Mouse (Mus musculus): ENCODE data around the gene Ythdf2. TPM values are rescaled to one million over a fixed set of nuclear protein-coding genes. Genes with fewer than 3 reads are reported as not detected.

The Ythdf2 gene
- total RNA-seq, 4 experiments from 2014 or later = 45.4 to 48.3 (median 46.8) TPM

DNA sequence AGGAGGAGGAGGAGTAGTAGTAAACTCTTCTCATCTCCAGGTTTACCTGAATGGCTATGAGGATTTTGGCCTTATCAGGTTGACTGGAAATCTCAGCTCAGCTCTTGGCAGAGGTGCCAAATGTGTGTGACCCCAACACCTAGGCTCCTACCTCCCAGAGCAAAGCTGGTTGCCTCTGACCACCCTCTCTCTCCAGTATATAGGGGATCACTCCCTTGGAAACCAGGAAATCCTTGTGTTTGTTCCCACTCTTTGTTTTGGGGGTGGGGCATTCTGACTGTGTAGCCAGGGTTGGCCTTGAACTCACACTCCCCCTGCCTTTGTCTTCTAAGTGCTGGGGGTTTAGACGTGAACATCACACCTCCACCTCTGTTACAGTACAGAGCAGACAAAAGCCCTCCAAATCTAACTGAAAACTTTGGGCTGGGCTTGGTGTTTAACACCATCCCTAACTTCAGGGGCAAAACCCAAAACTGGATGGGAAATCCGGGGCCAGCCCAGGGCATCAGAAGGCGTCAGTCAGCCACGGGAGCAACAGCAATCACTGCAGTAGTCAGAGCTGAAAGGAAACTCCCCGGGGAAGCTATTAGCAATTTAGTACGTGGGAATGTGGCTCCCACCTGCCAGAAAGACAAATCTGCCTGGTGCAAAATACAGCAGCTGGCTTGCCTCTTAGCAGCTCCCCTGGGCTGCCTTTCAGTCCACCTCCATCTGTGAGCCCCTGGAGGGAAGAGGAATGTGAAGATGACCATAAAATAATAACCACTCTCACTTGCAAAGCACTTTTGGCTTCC, 57.0 kb downstream of the Ythdf2 start:
- DNase-seq (ENCODE audit: low spot score in 2 of 2) = no peak

DNA sequence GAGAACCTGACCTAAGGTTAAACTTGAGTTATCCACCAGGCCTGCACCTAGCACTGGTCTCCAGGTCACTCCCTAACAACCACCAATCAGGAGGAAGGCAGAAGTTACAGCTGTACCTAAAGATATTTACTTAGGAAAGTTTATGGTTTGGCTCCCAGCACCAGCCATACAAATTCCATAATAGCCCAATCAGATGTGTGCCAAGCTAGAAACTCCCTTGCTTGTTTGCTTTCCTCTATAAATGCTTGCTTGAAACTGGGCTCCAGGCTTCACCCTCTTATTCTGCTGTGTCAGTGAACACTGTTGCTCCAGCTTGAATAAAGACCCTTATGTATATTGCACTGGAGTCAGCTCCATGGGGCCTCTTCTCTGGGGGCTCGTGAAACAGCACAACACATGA, 60.4 kb downstream of the Ythdf2 start:
- no peak for DNase-seq (ENCODE audit: low spot score in 2 of 2)

DNA sequence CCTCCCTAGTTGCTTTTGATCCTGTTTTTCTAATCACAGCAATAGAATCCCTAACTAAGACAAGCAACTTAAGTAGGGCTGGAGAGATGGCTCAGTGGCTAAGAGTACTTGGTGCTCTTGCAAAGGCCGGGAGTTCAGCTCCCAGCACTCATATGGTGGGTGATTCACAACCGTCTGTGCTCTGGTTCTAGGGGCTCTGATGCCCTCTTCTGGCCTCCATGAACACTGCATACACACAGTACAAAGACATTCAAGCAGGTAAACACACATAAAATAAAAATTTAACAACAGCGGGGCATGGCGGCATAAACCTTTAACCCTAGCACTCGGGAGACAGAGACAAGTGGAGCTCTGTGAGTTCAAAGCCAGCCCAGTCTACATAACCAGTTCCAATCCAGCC, 65.9 kb downstream of the Ythdf2 start:
- no peak for DNase-seq (ENCODE audit: low spot score in 2 of 2)

DNA sequence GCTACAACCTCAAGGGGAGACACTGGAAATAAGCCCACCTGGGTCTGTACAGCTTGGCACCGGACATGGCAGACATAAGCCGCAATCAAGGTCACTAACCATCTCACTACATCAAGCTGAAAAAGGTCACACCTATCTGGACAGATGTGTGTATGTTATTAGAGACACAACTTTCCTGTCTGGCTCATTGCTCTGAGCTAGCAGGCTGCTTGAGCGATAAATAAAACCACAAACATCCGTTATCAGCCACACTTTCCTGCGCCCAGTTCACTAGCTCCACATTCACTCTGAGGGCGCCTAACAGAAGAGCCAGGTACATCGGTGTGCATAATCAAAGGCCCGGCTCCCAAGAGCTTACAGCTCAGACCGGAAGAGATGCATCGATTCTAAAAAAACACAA, 67.0 kb downstream of the Ythdf2 start:
- DNase-seq (ENCODE audit: low spot score in 2 of 2) = no peak

DNA sequence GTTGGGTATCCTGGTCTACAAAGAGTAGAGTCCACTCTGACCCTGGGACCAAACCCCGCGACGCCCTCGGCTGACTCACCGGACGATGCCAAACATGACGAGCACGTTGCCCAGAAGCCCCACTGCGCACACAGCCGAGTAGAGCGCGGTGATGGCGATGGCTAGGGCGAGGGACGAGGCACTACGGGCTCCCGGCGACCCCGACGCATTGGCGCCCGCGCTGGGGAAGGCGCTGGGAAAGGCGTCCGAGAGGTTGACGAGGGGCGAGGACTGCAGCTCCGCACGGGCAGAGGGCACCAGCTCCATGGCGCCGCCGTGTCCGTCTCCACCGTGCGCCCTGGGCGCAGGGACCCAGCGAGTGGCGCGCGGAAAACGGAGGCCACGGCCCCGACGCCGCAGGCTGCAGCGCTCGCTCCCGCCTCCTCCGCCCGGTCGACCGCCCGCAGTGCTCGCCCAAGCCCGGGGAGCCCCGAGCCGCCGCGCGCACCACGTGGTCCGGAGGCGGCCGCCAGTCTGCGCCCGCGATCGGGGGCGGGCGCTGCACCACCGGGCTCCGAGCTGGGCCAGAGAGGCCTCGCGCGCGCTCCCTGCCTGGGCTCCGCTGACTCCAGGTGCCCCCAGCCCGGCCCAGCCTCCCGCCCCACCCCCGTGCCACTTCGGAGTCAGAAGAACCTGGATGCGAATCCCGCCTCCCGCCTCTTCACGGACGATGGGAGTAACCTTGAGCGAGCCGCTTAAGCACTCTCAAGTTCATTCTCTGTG, 67.8 kb downstream of the Ythdf2 start, which contains the start of gene Oprd1:
Oprd1 (minus strand) TSS at position 407 of the 762 bp plus-strand sequence.
- no peak for DNase-seq (ENCODE audit: low spot score in 2 of 2)

DNA sequence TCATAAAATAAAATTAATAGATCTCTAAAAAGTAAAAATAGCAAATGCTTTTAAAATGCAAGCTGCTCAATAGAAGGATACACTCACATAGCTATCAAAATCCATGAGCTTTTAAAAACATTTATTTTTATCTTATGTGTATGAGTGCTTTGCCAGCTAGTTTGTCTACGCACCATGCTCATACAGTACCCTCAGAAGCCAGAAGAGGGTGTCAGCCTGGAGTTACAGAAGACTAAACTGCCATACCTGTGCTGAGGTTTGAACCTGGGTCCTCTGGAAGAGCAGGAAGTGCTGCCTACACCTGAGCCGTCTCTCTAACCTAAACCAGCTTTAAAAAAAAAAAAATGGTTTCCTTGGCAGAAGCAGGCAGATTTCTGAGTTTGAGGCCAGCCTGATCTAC, 73.5 kb downstream of the Ythdf2 start:
- no peak for DNase-seq (ENCODE audit: low spot score in 2 of 2)

DNA sequence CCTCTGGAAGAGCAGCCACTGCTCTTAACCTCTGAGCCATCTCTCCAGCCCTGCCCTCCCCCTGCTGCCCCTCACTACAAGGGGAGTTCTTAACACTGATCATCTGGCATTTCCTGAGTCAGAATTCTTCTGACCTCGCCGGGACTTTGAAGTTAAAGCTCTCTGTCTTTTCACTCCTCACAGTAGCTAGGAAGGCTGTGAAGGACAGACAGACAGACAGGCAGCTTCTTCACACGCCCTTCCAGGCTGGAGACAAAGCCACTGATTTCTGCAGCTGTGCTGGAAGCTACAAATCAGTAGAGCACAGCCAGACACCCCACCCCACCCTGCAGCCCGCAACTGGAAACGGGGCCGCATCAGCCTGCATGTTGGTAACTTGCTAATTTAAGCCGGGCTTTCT, 75.1 kb downstream of the Ythdf2 start:
- no peak for DNase-seq (ENCODE audit: low spot score in 2 of 2)

Small RNA genes within 50 kb of the gene (microRNA-seq; reads per million reads assigned to microRNA genes)
- 0 reads per million in 2 experiments for gene Gm22033

Other genes starting within 250 kb of the Ythdf2 start
- gene Gm10300, start 137.6 kb downstream of the Ythdf2 start, total RNA-seq (2022) = under 1 TPM in 2 of 4 experiments, not detected in 2; 0.20 to 0.23 TPM
- 10 to 100 TPM; 23.0 to 27.9 (median 25.7) TPM for gene Epb41, start 137.0 kb downstream of the Ythdf2 start, total RNA-seq (2022)
- gene Oprd1, start 67.8 kb downstream of the Ythdf2 start, total RNA-seq (2022) = 10 to 100 TPM in 3 of 4 experiments, 1 to 10 TPM in 1; 9.2 to 13.4 (median 11.9) TPM
- 10 to 100 TPM; 23.9 to 25.1 (median 24.5) TPM for gene Gmeb1, start 49.3 kb upstream of the Ythdf2 start, total RNA-seq (2022)
- 10 to 100 TPM; 20.6 to 27.9 (median 24.9) TPM for gene Taf12, start 62.1 kb upstream of the Ythdf2 start, total RNA-seq (2022)
- 1 to 10 TPM; 1.4 to 2.8 (median 1.9) TPM for gene Rab42, start 91.1 kb upstream of the Ythdf2 start, total RNA-seq (2022)
- gene Trnau1ap, start 117.2 kb upstream of the Ythdf2 start, total RNA-seq (2022) = 10 to 100 TPM; 21.9 to 27.1 (median 24.0) TPM
- 10 to 100 TPM; 10.0 to 12.4 (median 11.0) TPM for gene Rcc1, start 141.3 kb upstream of the Ythdf2 start, total RNA-seq (2022)
- gene Phactr4, start 210.2 kb upstream of the Ythdf2 start, total RNA-seq (2022) = 10 to 100 TPM in 3 of 4 experiments, 1 to 10 TPM in 1; 9.0 to 14.0 (median 12.6) TPM

Data from layer of hippocampus, adult 8-10 months (tissue).